Mouse (Mus musculus) embryo, embryonic 10.5 days (tissue): ENCODE measurements around the gene Btnl6.
"Not testable (repeated sequence)": the region's sequence is repeated elsewhere in the genome, so short reads cannot be mapped to it uniquely, and the experiment has no call there.

Experiments used
- DNase-seq: peaks from one replicate; pipeline ENCODE4 v3.0.0-alpha.2; 2015; ENCODE audit warnings: low spot score

The Btnl6 gene

GRCm38 (mm10) chr17:34497319-34497718 lies 19.8 kb downstream of the Btnl6 start:
- not testable (repeated sequence) for DNase-seq

DNA sequence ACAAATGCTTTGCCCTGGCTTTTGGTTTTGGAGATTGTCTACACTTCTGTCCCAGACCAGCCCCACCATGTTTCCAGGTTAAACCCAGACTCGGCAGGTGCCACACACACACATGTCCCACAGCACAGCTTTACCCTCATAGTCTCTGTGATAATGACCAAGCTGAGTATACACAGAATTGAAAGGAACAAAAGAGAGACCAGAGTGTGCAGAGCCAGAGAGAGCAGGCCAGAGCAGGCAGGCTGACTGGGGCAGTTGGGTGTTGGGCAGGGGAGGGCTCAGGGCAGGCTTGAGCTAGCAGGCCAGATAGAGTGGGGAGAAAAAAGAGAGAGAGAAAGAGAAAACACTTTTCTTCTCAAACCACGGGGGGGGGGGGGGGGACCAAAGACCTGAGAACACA lies 20.6 kb downstream of the Btnl6 start:
- no peak for DNase-seq

GRCm38 (mm10) chr17:34495156-34495555 lies 22.0 kb downstream of the Btnl6 start:
- DNase-seq, result not testable (repeated sequence)

DNA sequence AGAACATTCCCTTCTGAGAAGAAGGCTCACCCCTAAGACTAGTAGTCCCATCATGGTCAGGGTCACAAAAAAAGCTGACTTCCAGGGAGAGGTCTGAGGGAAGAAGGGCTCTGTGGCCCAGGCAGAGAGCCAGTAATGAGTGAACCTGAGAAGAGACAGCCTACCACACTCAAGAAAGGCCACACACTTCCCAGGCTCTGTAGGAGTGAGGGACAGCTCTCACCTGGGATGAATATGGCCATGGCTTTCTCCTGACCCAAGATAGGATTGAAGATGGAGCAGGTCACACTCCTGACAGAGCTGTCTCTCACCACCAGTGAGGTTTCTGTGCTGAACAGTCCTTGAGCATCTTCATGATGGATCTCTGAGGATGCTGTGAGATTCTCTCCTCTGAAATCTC lies 24.4 kb downstream of the Btnl6 start:
- DNase-seq, result no peak

DNA sequence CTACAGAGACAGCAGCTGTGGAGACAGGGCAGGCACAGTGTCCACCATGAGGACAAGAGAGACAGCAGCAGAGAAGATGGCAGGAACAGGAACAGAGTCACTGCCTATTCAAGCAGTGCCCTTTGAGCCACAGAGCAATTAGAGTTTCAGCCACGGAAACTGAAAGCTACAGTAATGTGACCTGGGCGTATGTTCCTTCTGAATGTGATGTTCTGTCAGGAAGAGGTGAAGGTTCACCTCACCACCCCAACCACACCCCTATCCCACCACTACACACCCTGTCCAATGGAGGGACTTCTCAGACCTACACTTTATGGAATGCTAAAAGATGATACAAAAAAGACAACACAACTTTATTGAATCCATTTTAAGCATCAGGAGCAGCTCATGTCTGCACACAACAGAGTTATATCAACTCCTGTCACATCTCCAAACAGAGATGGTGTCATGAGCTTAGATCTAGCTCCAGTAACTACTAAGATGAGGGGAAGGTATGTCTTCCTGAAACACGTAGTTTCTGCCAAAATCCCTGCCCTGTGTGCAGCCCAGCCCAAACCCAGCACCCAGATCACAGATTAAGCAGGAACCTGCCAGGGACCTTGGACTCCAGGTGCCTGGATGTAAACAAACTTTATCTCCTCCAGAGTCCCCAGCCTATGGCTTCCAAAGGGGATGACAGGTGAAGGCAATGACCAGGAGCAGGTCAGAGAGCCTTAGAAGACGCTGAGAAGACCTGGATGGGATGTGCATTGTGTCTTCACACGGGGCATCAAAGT lies 39.7 kb downstream of the Btnl6 start, which contains the start of gene Btnl4:
TSS of gene Btnl4 (minus strand) at position 81 of the 776 bp plus-strand sequence.
- not testable (repeated sequence) for DNase-seq

DNA sequence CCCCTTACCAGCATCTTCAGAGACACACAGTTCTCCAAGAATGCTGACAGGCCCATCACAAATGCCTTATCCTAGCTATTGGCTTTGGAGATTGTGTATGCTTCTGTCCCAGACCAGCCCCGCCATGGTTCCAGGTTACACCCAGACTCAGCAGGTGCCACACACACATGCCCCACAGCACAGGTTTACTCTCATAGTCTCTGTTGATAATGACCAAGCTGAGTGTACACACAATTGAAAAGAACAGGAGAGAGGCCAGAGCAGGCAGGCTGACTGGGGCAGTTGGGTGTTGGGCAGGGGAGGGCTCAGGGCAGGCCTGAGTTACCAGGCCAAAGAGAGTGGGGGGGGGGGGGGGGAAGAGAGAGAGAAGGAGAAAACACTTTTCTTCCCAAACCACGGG lies 40.7 kb downstream of the Btnl6 start:
- no peak for DNase-seq

GRCm38 (mm10) chr17:34475060-34475459 lies 42.1 kb downstream of the Btnl6 start:
- DNase-seq, result no peak

DNA sequence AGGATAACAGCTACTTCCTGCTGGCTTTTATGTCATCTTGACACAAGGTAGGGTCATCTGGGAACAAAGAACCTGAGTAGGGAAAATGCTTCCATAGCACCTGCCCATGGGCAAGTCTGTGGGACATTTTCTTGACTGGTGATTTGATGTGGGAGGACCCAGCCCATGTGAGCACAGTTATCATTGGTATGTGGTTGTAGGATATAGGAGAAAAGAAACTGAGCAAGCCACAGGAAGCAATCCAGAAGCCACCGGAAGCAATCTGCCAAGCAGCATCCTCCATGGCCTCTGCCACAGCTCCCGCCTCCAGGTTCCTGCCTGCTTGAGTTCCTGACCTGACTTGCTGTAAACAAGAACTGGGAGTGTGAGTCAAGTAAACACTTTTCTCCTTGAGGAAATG lies 46.7 kb downstream of the Btnl6 start:
- no peak for DNase-seq

- not testable (repeated sequence) for DNase-seq
Observed at GRCm38 (mm10) chr17:34465906-34466305, 51.2 kb downstream of the Btnl6 start.

DNA sequence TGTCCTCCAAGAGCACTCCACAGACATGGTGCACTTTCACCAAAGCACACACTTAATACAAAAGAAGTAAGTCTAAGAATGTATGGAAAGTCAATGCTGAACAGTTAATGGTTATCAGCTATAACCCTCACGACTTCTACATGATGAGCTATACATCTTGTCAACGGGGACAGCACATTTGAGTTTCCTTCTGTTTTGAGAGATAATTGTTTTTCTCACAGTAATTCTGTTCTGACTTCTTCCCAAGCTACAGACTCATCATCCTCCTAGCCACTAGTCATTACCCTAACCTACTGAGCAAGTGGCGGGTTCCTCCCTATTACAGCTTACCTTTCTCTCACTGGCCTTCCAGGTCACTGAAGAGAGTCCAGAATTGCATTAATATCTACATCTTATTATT lies 57.9 kb downstream of the Btnl6 start:
- no peak for DNase-seq
